Mouse (Mus musculus): Measurements from ENCODE around the gene Npdc1.

Gene Npdc1

DNA sequence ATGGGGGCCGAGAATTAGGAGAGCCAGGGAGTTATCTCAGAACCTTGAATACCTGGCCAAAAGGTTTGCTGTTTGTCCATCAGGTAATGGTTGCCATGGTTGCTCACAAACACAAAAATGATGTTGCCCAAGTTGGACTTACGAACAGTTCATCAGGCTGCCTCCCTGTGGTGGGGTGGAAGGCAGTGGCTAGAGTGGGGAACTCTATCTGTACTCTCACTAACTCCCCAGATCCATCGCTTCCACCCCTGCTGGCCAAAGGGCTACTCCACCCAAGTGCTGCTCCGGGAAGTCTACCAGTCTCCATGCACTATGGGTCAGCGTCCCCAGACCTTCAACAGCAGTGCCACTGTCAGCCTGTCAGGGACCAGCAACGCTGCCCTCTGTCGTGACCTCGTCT lies at the start of gene Npdc1:
Gene Npdc1 (plus strand): TSS at position 301 of the 400 bp plus-strand sequence.
- DNase-seq (ENCODE audit: low read depth, low spot score) = no peak

DNA sequence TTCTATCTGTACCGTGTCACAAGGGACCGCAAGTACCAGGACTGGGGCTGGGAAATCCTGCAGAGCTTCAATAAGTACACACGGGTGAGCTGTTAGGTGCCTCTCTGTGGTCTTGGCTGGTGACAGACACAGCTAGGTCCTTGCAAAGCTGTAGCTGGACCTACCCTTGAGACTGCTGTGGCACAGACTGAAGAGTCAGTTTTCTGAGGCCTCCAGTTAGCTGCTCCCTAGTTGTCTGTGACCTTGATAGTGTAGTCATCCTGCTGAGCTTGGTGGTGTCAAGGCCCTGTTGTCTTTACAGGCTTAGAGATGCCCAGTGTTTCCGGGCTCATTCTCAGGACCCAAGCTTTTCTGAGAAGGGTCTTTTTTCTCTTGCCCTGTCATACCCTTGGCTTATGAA lies 49.7 kb upstream of the Npdc1 start:
- no peak for DNase-seq (ENCODE audit: low read depth, low spot score)

DNA sequence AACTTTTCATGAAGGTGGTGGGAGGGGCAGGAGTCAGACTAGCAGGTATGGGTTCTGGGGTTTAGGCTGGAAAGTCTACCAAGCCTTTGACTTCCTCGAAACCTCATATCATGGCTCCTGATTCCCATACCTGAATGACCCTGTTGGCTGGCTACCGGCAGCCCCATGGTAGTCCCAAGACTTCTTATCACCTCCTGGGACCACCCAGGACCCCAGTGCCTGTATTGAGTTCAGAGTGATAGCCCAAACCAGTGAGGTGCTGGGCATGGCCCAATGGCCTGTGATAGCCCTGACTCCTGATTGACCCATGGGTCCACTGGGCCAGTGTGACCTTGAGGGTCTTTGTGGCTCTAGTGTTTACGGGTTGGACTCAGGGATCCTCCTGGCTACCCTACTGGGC lies 48.5 kb upstream of the Npdc1 start:
- no peak for DNase-seq (ENCODE audit: low read depth, low spot score)

DNA sequence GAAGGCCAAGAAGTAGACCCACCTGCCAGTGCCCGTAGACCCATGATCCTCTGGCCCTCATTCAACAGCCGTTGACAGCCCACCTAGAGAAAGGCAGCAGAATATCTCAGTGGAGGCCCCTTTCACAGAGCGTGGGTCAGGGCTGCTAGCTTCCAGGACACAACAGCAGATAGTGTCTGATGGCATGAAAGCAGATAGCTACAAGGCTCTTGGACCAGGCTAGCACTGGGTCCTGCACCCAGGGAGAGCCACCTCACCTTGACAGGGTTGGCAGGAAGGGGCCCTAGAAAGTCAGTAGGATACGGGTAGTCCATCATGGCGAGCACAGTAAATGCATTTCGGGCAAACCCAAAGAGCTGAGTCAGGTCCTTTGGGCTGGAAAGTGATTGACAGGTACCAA lies 44.9 kb upstream of the Npdc1 start:
- DNase-seq (ENCODE audit: low read depth, low spot score) = no peak

DNA sequence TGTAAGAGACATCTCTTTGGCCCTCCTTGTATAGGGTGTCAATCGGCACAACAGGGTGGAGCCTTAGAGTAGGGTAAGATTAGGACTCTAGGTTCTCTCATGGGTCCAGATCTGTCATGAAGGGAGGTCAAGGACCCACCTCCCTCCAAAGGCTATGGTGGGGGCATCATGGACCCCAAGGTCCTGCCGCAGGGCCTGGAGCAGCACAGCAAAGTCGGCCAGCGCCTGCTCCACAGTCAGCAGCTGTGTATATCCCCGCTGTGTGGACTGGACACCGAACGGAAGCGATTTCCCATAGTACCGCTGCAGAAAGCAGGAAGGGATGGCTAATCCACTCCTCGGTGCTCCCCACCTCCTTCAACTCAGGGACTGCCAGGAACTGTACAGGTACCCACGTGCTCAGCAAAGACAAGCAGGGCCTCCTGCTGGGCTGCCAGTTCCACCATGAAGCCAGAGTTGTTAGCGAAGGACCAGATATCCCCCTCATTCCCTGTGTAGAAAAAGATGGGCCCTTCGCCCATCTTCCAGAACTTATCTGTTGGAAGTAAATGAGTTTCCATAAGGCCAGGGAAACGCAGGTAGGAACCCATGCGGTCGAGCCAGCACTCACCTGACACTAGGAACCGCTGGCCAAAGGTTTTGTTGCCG lies 43.6 kb upstream of the Npdc1 start:
- DNase-seq (ENCODE audit: low read depth, low spot score) = no peak

DNA sequence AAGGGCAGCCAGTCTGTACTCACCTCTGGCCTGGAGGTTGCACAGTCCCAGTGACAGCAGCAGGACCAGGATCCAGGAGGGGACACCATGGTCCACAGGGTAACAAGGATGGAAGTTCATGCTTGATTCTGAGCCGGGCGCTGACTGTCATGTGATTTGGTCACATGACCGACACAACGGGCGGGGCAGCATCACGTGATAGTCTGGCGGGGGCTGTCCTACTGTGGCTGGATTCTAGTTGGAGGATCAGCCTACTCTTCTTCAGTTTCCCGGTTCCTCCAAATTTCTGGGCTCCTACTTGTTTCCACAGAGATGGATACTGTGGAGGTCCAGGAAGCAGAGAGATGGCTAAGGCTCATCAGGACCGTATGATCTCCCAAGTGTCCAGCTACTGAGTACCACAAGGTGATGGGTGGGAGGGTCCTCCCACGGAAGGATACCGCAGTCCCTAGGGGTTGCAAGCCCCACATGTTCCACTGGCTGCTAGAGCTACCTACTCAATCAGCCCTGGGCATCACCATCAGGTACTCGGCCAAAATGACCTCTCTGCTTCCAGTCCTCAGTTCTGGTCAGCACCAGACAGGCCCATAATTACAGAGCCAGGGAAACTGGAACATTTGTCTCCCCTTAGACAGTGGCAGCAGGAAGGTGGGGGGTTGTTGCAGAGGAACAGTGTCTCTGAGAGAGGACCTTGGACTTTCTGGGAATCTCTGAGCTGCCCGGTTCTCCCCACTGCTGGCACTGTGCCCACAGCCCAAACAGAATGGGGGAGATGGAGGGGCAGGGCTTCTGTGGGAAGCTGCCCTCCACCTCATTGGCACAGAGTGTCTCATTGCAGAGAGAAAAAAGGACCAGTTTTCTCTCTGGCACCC lies 42.7 kb upstream of the Npdc1 start, which contains the start of gene Dpp7:
Gene Dpp7 (minus strand): TSS at position 152 of the 872 bp plus-strand sequence.
- peak; percentile 96 for DNase-seq (ENCODE audit: low read depth, low spot score)

DNA sequence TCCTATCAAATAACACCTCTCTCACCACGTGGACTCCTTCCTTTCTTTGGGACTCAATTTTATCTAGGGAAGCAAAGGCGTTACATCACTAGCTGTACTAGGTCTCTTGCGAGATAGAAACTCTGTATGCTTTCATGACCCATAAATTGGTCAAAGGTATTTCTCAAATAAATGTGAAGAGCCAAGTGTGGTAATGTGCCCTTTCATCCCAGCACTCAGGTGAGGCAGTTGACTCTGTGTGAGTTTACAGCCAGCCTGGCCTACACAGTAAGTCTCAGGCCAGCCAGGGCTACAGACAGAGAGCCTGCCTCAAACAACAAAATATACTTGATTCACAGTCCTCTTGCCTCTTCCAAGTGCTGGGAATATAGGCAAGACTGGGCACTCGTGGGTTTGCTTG lies 39.3 kb upstream of the Npdc1 start:
- DNase-seq (ENCODE audit: low read depth, low spot score) = no peak

DNA sequence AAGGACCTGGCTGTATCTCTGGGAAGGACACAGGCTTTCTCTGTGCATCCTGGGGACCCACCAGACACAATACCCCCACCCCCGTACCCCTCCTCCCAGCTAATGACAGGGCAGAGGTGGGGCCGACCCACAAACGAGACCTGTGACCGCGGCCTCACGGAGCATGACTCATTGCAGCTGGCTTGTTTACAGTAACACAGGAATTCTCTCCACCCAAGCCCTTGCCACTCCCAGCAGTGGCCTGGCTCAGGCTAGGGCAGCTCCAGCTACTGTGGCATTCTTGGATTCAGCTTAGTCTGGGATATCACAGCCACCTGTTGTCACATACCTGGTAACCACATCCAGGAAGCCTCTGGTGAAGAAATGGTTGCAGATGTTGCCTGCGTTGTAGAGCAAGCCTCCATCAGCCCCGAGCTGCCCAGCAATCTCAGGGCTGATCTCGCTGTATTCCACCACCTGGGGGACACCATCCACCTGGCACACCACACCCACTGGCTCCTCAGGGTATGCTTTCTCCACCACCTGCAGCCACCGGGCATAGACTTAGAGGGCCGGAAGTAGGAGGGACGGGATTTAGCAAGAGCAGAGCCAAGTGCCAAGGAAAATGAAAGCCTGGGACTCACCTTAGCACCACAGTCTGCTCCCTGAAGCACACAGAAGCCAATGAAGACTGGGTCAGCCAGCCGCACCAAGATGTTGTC lies 35.5 kb upstream of the Npdc1 start:
- no peak for DNase-seq (ENCODE audit: low read depth, low spot score)

DNA sequence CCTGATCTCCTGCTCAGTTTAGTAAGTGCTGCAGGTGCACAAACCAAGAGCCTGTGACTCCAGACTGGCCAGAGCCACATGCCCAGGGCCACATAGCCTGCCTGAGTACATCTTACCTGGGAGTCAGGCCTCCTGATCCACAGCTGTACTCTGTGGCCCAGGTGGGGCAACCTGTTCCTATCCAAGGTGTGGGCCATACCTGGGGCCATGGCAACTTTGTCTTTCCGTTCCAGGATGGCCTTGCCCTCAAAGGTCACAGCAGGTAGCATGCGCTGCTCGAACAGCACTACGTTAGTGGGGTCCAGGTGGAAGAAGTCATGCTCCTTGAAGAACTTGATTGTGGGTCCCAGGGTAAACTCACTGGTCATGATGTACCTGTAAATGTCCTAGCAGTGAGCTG lies 34.8 kb upstream of the Npdc1 start:
- no peak for DNase-seq (ENCODE audit: low read depth, low spot score)

DNA sequence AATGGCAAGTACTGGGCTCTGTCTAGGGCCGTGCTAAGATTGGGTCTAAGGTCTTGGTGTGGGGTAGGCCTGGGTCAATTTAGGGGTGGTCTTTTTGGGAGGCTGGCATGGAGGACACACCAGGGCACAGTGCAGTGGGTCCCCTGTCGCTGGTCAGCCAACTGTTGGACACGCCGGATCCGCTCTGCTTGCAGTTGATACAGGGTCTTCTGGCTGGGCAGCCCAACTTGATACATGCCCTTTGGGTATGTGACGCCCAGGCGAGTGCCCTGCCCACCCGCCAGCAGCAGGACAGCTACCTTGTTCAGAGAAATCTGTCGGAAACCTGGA lies 34.4 kb upstream of the Npdc1 start:
- no peak for DNase-seq (ENCODE audit: low read depth, low spot score)

DNA sequence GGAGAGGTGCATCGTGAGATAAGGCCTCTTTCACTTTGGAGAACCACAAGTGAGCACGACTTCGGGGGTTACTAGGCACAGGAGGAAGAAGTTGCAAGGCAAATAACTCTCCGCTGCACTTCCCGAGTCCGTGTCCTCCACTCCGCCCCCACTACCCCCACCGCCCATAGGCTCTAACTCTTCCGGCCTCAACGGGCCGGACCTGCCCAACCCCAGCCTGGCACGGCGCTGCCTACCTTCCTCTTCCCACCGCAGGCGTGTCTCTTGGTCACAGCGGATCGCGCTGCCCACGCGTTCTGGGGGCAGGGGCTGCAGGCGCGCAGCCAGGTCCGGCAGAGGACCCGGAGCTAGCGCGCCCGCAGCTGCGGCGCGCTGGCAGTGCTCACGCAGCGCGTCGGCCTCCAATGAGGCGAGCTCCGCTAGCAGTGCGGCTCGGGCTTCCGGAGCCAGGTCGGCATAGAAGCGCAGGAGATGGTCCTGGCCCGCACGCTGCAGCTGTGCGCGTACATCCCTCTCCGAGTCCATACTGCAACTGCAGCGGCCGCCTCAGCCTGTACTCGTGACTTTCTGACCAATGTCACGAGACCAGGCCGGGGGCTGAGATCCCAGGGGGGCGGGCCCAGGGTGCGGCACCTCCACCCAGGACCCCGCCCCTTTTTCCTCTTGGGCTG lies 33.9 kb upstream of the Npdc1 start, which contains the start of gene Uap1l1:
Gene Uap1l1 (minus strand): TSS at position 592 of the 671 bp plus-strand sequence.
- DNase-seq (ENCODE audit: low read depth, low spot score) = peak; percentile 97

DNA sequence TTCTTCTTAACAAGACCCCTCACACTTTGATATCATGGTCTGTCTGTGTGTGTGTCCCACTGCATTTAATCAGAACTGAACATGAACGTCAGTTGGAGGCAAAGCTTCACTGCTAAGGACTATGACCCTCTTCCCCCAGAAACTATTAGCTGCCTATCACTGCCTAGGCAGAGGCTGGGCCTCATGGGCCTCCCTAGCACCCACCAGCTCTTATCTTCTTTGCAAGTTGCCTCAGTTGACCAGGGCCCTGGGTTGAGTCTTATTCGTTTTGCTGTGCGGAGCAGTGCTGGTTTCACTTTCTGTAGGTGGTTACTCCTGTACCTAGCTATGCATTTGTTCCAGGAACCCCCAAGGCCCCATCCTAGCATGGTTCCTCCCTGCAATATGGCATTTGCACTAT lies 29.2 kb upstream of the Npdc1 start:
- DNase-seq (ENCODE audit: low read depth, low spot score) = no peak

DNA sequence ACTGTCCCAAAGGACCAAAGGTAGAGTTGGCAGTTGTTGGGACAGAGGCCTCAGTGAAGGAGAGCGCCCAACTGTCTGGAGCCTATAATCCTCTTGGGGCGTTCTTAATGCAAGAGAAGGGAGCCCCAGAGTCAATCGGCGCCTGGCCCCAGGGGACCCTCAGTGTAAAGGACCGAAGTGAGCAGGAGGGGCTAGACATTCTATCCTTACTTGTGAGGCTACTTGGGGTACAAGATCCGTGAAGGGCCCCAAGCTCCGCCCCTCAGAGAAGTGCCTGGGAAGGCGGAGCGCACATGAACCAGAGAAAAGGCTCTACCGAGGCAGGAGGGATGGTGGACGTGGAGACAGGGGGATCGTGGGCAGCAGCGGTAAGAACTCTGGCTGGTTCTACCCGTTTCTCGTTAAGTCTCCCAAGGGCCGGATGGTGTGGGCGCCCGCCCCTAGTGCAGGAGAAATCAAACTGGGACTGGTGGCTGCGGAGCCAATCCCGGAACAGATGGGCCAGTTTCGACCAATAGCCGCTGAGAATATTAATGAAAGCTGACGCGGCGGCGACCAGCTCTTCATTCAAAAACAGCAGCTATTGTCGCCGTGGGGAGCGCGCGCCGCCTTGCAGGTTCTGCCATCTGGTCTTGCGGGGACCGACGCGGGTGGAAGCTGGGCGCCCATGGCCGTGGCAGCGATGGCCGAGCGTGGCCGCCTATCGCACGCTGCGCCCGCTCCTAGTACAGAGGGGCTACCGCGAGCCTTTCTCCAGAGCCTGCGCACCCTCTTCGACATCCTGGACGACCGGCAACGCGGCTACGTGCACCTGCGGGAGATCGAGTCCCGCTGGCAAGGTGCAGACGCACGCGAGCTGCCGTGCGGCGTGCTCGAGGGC lies 27.1 kb upstream of the Npdc1 start, which contains the start of gene Sapcd2:
Gene Sapcd2 (plus strand): TSS at position 558 of the 880 bp plus-strand sequence.
- DNase-seq (ENCODE audit: low read depth, low spot score) = peak; percentile 95

DNA sequence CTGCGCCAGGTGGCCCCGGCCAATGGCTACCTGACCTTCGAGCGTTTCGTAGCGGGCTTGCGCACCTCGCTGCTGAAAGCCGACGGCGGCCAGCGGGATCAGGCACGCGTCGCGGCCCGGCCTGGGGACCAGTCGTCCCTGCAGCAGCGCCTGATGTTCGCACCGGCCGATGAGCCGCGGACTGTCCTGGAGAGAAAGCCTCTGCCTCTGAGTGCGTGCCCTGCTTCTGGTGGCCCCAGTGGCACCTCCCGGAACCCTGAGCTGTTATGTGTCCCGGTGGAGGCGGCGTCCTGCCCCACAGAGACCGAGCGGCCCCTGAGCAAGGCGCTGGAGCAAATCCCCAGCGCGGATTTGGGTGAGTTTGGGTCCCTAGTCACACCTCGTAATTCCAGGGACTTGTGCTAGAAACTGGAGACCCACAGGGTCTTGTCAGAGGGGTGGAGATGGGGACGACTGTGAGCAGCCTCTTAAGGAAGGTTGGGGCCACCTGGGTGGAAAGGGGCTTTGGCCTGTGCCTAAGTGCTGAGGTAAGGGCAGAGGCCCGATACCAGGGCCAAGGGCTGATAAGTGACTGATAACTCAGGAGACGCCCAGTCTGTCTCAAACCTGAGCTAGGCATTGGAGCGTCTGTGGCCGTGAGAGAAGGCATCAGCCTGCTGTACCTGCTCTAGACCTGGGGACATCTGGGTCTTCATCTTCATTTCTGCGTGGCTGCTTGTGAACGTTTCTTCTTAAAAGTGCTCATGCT lies 26.3 kb upstream of the Npdc1 start:
- DNase-seq (ENCODE audit: low read depth, low spot score) = no peak

DNA sequence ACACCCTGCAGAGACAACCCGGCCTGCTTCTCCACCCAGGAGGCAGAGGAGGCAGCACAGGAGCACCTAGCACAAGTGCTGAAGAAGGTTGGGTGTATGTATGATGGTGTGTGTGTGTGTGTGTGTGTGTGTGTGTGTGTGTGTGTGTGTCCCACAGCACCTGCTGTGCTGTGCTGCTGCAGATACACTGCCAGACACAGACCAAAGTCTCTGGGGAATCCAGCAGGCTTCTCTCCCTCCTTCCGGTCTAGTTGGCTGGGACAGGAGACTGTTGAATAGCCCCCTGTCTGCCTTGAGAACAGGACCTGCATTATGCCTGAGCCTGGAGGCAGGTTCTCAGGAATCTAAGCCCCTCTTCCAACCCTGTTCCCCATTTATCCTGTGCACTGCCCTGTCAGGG lies 25.7 kb upstream of the Npdc1 start:
- no peak for DNase-seq (ENCODE audit: low read depth, low spot score)

DNA sequence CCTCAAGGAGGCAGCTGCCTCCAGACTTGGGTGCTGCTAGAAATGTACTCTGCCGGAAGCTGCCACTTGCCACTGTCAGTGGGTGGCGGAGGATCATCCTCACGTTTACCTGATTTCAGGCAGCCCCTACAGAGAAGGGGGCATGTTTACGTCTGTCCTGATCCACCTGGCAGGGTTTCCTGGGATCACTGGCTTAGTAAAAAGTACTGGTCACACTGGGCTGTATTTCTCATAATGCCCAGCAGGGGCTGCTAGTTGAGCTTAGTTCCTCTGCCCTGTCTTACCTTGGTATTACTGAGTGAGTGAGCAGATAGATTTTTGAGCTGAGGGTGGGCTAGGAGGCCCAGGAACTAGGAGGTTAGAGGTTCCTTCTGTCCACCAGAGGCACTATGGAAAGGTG lies 22.6 kb upstream of the Npdc1 start:
- DNase-seq (ENCODE audit: low read depth, low spot score) = peak; percentile 76

DNA sequence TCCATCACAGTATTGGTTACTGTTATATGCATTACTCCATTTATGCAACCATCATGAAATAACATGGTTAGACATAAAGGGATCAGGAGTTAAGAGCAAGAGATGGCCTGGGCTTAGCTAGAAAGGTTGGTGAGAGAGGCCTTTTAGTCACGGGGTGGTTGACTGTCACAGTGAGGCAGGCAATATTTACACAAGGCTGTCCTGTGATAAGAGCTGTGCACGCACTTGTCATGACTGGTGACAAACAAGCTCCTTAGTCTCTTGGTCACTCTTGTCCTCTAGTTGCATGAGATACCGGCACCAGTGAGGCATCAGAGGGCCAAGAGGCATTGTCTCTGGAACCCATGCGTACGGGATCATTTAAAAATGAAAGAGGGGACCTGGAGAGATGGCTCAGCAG lies 14.7 kb upstream of the Npdc1 start:
- DNase-seq (ENCODE audit: low read depth, low spot score) = no peak

DNA sequence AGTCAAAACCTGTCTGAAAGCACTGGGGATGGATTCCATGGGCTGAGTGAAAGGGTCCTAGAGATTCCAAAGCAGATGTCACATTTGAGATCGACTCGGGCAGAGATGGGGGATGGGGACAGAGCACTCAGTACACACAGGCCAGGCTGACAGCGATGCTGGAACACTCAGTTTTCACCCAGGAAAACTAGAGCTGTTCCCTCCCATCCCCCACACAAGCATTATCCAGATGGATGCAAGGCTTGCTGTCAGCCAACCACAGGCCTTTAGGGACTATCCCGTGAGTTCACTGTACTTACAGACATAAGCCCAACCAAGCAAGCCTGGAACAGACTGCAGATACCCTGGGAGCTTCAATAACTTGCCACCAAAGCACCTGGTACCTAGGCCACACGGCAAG lies 7.9 kb upstream of the Npdc1 start:
- DNase-seq (ENCODE audit: low read depth, low spot score) = no peak

DNA sequence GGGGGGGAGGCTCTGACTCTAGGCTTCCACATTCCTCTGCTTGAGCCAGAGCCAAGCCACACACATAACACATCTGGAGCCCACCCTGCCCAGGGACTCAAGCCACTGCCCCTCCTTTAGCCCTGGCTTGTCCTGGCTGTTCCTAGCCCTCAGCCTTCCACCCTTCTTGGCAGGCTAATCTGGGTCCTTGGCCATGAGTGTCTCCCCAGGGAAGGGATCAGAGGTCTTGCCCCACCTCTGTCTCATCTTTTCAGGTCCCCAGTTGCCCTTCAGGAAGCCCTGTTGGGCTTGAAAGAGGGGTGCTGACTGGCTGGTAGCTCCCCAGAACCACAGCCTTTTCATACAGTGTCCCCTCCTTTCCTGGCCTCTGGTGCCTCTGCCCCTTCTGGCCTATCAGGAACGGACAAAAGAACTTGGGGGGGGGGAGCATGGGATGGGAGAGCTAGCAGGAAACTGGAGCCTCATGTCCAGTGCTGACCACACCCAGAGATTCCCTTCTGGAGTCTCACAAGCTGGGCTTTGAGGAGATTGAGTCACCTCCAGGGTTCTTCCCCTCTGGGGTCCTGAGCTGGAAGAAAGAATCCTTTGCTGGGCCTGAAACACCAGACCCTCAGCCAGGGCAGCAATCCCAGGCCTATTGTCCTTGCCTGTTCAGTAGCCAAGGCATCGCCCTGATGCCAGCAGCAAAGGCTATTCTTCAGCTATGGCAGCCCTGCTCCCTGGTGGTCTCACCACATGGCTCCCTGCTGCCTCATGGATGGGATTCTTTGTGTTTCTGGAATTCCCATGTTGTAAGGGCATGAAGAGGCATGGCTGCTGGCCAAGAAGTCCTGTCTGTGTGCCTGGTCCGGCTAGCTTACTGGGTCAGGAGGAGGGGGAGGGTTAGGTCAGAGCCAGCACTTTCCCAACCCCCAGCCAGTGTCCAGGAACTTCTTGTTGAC lies 4.6 kb upstream of the Npdc1 start:
- no peak for DNase-seq (ENCODE audit: low read depth, low spot score)
